Mouse (Mus musculus) heart, embryonic 13.5 days (tissue): ENCODE measurements around the gene Akr1c13. TPM values are rescaled to one million over a fixed set of nuclear protein-coding genes. Genes with fewer than 3 reads are reported as not detected.

ENCODE experiments used
- ATAC-seq: fragments of 200-750 bp; cut with Nextera tagmentation; 2 replicates; pipeline ENCODE4 v1.8.0; 2017; ENCODE audit warnings: moderate TSS enrichment; ENCODE audit not compliant: insufficient number of reproducible peaks, low FRiP score, low TSS enrichment; ENCODE audit errors: extremely low read depth
- H3K27ac ChIP-seq: fragments of 300-500 bp; sonication (generic); replicated peaks from 2 replicates; pipeline ENCODE4 v1.5.1; 2015; ENCODE audit warnings: moderate library complexity, mild to moderate bottlenecking, inconsistent platforms
- H3K27me3 ChIP-seq: fragments of 300-500 bp; sonication (generic); replicated peaks from 2 replicates; pipeline ENCODE4 v1.6.1; 2015; ENCODE audit warnings: mild to moderate bottlenecking, inconsistent platforms
- H3K36me3 ChIP-seq: fragments of 300-500 bp; sonication (generic); 2 replicates; pipeline ENCODE4 v1.6.1; 2015; ENCODE audit warnings: mild to moderate bottlenecking, inconsistent platforms
- H3K4me1 ChIP-seq: fragments of 300-500 bp; sonication (generic); 2 replicates; pipeline ENCODE4 v1.6.1; 2015; ENCODE audit warnings: inconsistent platforms
- H3K4me2 ChIP-seq: fragments of 300-500 bp; sonication (generic); 2 replicates; pipeline ENCODE4 v1.6.1; 2015; ENCODE audit warnings: inconsistent platforms, mild to moderate bottlenecking, moderate library complexity
- H3K4me3 ChIP-seq: fragments of 300-500 bp; sonication (generic); 2 replicates; pipeline ENCODE4 v1.5.1; 2015; ENCODE audit warnings: moderate library complexity, mild to moderate bottlenecking, inconsistent platforms
- H3K9ac ChIP-seq: fragments of 300-500 bp; sonication (generic); 2 replicates; pipeline ENCODE4 v1.6.1; 2015; ENCODE audit warnings: inconsistent platforms, mild to moderate bottlenecking, moderate library complexity
- H3K9me3 ChIP-seq: fragments of 300-500 bp; sonication (generic); 2 replicates; pipeline ENCODE4 v1.6.1; 2016; ENCODE audit warnings: inconsistent platforms
- WGBS: fragments of 180-500 bp; shearing (Covaris S2); methylation state at CpG from one replicate; pipeline ENCODE4 v1.1.7; 2015; ENCODE audit warnings: mixed read lengths; 5-methylcytosine and 5-hydroxymethylcytosine counted together
- polyA plus RNA-seq: library from polyadenylated mRNA; unstranded; fragments of >200 nt; fragmentation: Nextera tagmentation; extraction: Ambion mirVana; gene quantifications from 2 replicates; pipeline ENCODE4 v1.2.1, GENCODE M21; 2015

Gene Akr1c13
- polyA plus RNA-seq, 1 experiment from 2014 or later = 3.0 TPM

DNA sequence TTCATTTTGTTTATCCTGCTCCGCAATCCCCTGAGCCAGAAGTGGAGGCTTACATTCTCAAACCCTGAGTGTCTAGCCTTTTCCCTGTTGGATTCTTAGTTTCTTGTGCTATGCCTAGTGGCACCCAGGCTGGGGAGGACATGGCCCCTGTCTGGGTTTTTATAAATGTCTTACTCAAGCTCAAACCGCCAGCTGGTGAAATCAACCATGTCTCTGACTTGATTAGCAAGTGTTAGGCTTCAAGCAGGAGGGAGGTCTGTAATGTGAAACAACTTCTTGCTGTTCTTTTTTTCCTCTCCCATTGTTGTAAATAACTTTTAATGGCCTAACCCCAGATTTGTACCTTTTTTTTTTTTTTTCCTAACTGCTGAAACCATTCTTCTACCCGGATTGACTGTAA is 58.4 kb downstream of the Akr1c13 start:
- Histone ChIP-seq H3K4me2 (no peak overlapping the region), H3K27me3 (no peaks in the 10 kb centered on the region), H3K9ac (no peak overlapping the region), H3K9me3 (no peaks in the 10 kb centered on the region), H3K4me3 (no peak overlapping the region), H3K36me3 (no peaks in the 10 kb centered on the region), H3K27ac (no peak overlapping the region), H3K4me1 (no peaks in the 10 kb centered on the region)
- WGBS = 48% methylated on average over 3 of the region's 3 CpGs
- ATAC-seq = no peak

Other genes with a start within 250 kb of the Akr1c13 start
- gene Ucn3, start 245.8 kb upstream of the Akr1c13 start, polyA plus RNA-seq = not detected in 2 replicates
- 1.8 TPM in 2 replicates for gene Akr1c14, start 142.1 kb upstream of the Akr1c13 start, polyA plus RNA-seq
- gene Akr1c18, start 40.5 kb upstream of the Akr1c13 start, polyA plus RNA-seq = not detected in 2 replicates
- gene Akr1c19, start 37.5 kb downstream of the Akr1c13 start, polyA plus RNA-seq = 1.4 and 3.1 TPM in 2 replicates
- 0.90 and 1.4 TPM in 2 replicates for gene Akr1c12, start 88.3 kb downstream of the Akr1c13 start, polyA plus RNA-seq
- not detected in 2 replicates for gene Akr1c6, start 243.2 kb downstream of the Akr1c13 start, polyA plus RNA-seq